Mouse (Mus musculus) intestine, embryonic 16.5 days (tissue): ENCODE measurements at regions not wholly inside any gene's neighbourhood (a gene's known extent, or its start where the extent isn't known, plus 50 kb on each side); places are given as distances from the start of the nearest gene placed in this dataset.

Experiments used
- ATAC-seq: fragments of 200-750 bp; cut with Nextera tagmentation; 2 replicates; pipeline ENCODE4 v1.8.0; 2017; ENCODE audit warnings: moderate TSS enrichment, moderate library complexity
- H3K27ac ChIP-seq: fragments of 300-500 bp; sonication (generic); 2 replicates; pipeline ENCODE4 v1.5.1; 2014; ENCODE audit warnings: mild to moderate bottlenecking, low read length
- H3K27me3 ChIP-seq: fragments of 300-500 bp; sonication (generic); replicated peaks from 2 replicates; pipeline ENCODE4 v1.6.1; 2014; ENCODE audit warnings: low read length, control low read depth, mixed read lengths; ENCODE audit not compliant: control insufficient read depth, insufficient read depth
- H3K36me3 ChIP-seq: fragments of 300-500 bp; sonication (generic); 2 replicates; pipeline ENCODE4 v1.6.1; 2014; ENCODE audit warnings: low read length, control low read depth; ENCODE audit not compliant: control insufficient read depth, insufficient read depth
- H3K4me1 ChIP-seq: fragments of 300-500 bp; sonication (generic); 2 replicates; pipeline ENCODE4 v1.6.1; 2014; ENCODE audit warnings: low read length, control low read depth, mixed read lengths; ENCODE audit not compliant: control insufficient read depth, insufficient read depth
- H3K4me2 ChIP-seq: fragments of 300-500 bp; sonication (generic); 2 replicates; pipeline ENCODE4 v1.6.1; 2014; ENCODE audit warnings: low read depth, low read length, control low read depth
- H3K4me3 ChIP-seq: fragments of 300-500 bp; sonication (generic); 2 replicates; pipeline ENCODE4 v1.5.1; 2014; ENCODE audit warnings: mild to moderate bottlenecking, low read length
- H3K9ac ChIP-seq: fragments of 300-500 bp; sonication (generic); 2 replicates; pipeline ENCODE4 v1.6.1; 2014; ENCODE audit warnings: low read depth, low read length
- H3K9me3 ChIP-seq: fragments of 300-500 bp; sonication (generic); 2 replicates; pipeline ENCODE4 v1.6.1; 2016; ENCODE audit warnings: low read length, control low read depth; ENCODE audit not compliant: control insufficient read depth
- WGBS: fragments of 180-500 bp; shearing (Covaris S2); extraction: QIAGEN DNeasy Blood & Tissue Kit; methylation state at CpG from one replicate; pipeline ENCODE4 v1.1.7; 2014; 5-methylcytosine and 5-hydroxymethylcytosine counted together

- ATAC-seq = no peak
- Histone ChIP-seq H3K9ac (no peak overlapping the region), H3K4me2 (no peak overlapping the region), H3K9me3 (no peaks in the 10 kb centered on the region), H3K4me1 (no peaks in the 10 kb centered on the region), H3K27ac (no peak overlapping the region), H3K4me3 (no peak overlapping the region), H3K36me3 (no peaks in the 10 kb centered on the region), H3K27me3 (no peaks in the 10 kb centered on the region)
- WGBS = 71% methylated on average over 11 of the region's 11 CpGs
Observed at GRCm38 (mm10) chr5:106392213-106392612, 65.8 kb downstream of the Barhl2 start.

GRCm38 (mm10) chr5:106386621-106387020 is 71.3 kb downstream of the Barhl2 start:
- Histone ChIP-seq H3K9ac (no peak overlapping the region), H3K4me3 (no peak overlapping the region), H3K9me3 (no peaks in the 10 kb centered on the region), H3K4me2 (no peak overlapping the region), H3K27me3 (0 out of 2 replicates have a peak, but pooled peaks cover 3% of the 10 kb centered on the region), H3K36me3 (no peaks in the 10 kb centered on the region), H3K27ac (no peak overlapping the region), H3K4me1 (no peaks in the 10 kb centered on the region)
- ATAC-seq = no peak
- 84% methylated on average over 7 of the region's 7 CpGs for WGBS

- WGBS = 63% methylated on average over 8 of the region's 8 CpGs
- Histone ChIP-seq H3K4me3 (no peak overlapping the region), H3K4me1 (no peaks in the 10 kb centered on the region), H3K27ac (no peak overlapping the region), H3K36me3 (no peaks in the 10 kb centered on the region), H3K4me2 (no peak overlapping the region), H3K9me3 (no peaks in the 10 kb centered on the region), H3K27me3 (0 out of 2 replicates have a peak, but pooled peaks cover 3% of the 10 kb centered on the region), H3K9ac (no peak overlapping the region)
- ATAC-seq = no peak
Observed at GRCm38 (mm10) chr5:106385838-106386237, 72.1 kb downstream of the Barhl2 start.

GRCm38 (mm10) chr5:106385219-106385618 is 72.7 kb downstream of the Barhl2 start:
- no peaks in the 10 kb centered on the region for H3K36me3 ChIP-seq
- H3K27me3 ChIP-seq = 0 out of 2 replicates have a peak, but pooled peaks cover 3% of the 10 kb centered on the region
- H3K27ac ChIP-seq = no peak overlapping the region
- no peak overlapping the region for H3K9ac ChIP-seq
- no peak for ATAC-seq
- H3K4me3 ChIP-seq = no peak overlapping the region
- no peaks in the 10 kb centered on the region for H3K4me1 ChIP-seq
- no peak overlapping the region for H3K4me2 ChIP-seq
- H3K9me3 ChIP-seq = no peaks in the 10 kb centered on the region
- 77% methylated on average over 6 of the region's 6 CpGs for WGBS

- H3K4me1 ChIP-seq = no peaks in the 10 kb centered on the region
- no peak overlapping the region for H3K4me2 ChIP-seq
- ATAC-seq = no peak
- 0 out of 2 replicates have a peak, but pooled peaks cover 3% of the 10 kb centered on the region for H3K27me3 ChIP-seq
- no peak overlapping the region for H3K27ac ChIP-seq
- no peak overlapping the region for H3K4me3 ChIP-seq
- no peaks in the 10 kb centered on the region for H3K36me3 ChIP-seq
- H3K9me3 ChIP-seq = no peaks in the 10 kb centered on the region
- H3K9ac ChIP-seq = no peak overlapping the region
- WGBS = 57% methylated on average over 6 of the region's 6 CpGs
Observed at GRCm38 (mm10) chr5:106384138-106384770, 73.7 kb downstream of the Barhl2 start.

- ATAC-seq = no peak
- Histone ChIP-seq H3K27me3 (0 out of 2 replicates have a peak, but pooled peaks cover 2% of the 10 kb centered on the region), H3K36me3 (no peaks in the 10 kb centered on the region), H3K4me2 (no peak overlapping the region), H3K4me3 (no peak overlapping the region), H3K4me1 (no peaks in the 10 kb centered on the region), H3K9ac (no peak overlapping the region), H3K27ac (no peak overlapping the region), H3K9me3 (no peaks in the 10 kb centered on the region)
- 88% methylated on average over 3 of the region's 3 CpGs for WGBS
Observed at GRCm38 (mm10) chr5:106381919-106382318, 76.0 kb downstream of the Barhl2 start.

- H3K9me3 ChIP-seq = no peaks in the 10 kb centered on the region
- no peak overlapping the region for H3K4me3 ChIP-seq
- H3K9ac ChIP-seq = no peak overlapping the region
- ATAC-seq = no peak
- WGBS = 14% methylated on average over 9 of the region's 9 CpGs
- no peaks in the 10 kb centered on the region for H3K36me3 ChIP-seq
- H3K27me3 ChIP-seq = no peaks in the 10 kb centered on the region
- H3K4me1 ChIP-seq = no peaks in the 10 kb centered on the region
- no peak overlapping the region for H3K27ac ChIP-seq
- no peak overlapping the region for H3K4me2 ChIP-seq
Observed at GRCm38 (mm10) chr5:106380631-106381285, 77.2 kb downstream of the Barhl2 start.

GRCm38 (mm10) chr5:106376781-106377525 is 81.0 kb downstream of the Barhl2 start:
- no peak for ATAC-seq
- Histone ChIP-seq H3K9me3 (no peaks in the 10 kb centered on the region), H3K27me3 (no peaks in the 10 kb centered on the region), H3K27ac (no peak overlapping the region), H3K4me3 (no peak overlapping the region), H3K36me3 (no peaks in the 10 kb centered on the region), H3K9ac (no peak overlapping the region), H3K4me1 (no peaks in the 10 kb centered on the region), H3K4me2 (no peak overlapping the region)
- 81% methylated on average over 25 of the region's 25 CpGs for WGBS

- H3K27ac ChIP-seq = no peak overlapping the region
- H3K4me1 ChIP-seq = no peaks in the 10 kb centered on the region
- no peaks in the 10 kb centered on the region for H3K27me3 ChIP-seq
- WGBS = 36% methylated on average over 9 of the region's 9 CpGs
- no peak overlapping the region for H3K4me2 ChIP-seq
- no peaks in the 10 kb centered on the region for H3K36me3 ChIP-seq
- H3K9me3 ChIP-seq = no peaks in the 10 kb centered on the region
- no peak overlapping the region for H3K4me3 ChIP-seq
- H3K9ac ChIP-seq = no peak overlapping the region
- ATAC-seq = no peak
Observed at GRCm38 (mm10) chr5:106367831-106368230, 90.1 kb downstream of the Barhl2 start.
